Mouse (Mus musculus): ENCODE results near the gene Egln1.

Egln1 gene

DNA sequence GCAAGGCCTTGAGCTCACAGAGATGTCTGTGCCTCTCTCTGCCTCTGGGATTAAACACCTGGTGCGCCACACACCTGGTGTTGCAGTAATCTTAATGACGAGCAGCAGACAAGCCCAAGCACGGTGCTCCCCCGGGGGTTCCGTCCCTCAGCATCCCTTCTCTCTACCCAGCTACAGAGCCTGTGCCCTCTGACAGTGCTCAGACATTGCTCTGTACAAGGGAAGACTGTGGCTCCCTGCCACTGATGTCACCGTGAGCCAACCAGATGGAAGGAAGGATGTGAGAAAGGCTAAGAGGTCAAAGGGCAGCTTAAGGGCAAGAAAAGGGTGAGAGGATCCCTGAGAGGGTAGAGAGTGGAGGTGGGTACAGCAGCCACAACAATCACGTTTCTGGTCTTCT is 4.7 kb downstream of the Egln1 start:
- DNase-seq: no peak

DNA sequence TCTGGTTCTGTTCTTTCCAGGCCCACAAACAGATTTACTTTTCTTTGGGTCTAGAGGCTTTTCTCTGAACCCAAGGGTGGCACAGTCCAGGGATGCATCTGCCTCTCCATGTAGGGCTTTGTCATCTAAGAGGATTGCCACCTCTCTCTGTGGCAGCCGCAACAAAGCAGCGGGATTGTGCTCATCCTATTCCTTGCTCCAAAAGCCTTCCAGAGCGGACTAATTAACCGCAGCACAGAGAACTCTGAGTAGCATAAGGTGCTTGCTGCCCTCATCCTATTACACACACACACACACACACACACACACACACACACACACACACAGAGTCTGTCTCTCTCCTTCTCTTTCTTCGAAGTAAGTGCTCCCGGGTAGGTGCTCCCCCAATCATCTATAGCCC is 5.3 kb downstream of the Egln1 start:
- no peak for DNase-seq

DNA sequence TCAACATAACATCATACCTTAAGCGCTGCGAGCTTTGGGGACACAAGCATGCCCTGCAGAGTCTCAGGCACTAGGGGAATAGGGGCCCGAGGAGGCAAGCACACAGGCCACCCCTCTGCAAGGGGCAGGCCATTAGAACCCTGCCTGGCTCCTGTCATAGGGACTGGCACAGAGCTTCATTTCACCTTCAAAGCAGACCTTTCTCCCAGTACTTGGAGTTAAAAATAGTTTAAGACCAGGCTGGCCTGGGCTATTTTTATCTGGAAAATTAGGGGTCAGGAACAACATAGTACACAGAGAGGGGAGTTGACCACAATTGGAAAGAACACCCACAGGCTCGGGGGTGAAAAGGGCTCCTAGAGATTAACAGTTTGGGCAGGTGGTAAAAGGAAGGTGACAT is 11.8 kb downstream of the Egln1 start:
- DNase-seq: no peak

DNA sequence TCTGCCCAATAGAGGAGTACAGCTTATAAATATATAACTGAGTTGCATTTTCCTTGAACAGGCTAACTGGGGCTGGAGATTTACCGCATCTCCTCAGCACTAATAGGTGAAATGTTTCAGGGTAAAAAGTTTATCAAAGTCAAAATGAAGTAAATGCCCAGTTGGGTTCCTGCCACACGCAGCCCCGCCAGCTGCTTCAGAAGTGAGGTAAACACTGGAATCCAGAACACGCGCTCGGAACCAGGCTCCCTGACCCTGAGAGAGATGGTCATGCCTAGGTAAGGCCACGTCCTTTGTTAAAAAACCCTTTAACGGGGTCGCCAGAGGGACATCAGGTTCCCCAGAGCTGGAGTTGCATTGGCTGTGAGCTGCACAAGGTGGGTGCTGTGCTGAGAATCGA is 12.4 kb downstream of the Egln1 start:
- DNase-seq: no peak

DNA sequence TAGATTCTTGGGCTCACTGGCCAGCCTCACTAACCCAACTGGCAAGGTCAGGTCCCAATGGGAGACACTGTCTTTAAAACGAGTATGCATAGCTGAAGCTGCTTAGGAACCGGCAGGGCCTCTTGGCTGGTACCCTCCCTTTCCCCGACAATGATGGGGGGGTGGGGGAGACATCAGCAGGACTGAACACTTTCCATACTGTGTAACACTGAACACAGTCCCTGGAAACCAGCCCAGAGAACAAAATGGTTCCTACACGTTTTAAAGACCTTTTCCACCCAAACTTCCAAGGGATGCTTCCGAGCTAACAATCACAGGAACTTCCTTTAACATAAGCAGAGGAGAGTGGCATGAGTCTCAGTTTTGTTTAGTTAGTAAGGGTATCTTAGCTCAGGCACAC is 14.0 kb downstream of the Egln1 start:
- DNase-seq: no peak

DNA sequence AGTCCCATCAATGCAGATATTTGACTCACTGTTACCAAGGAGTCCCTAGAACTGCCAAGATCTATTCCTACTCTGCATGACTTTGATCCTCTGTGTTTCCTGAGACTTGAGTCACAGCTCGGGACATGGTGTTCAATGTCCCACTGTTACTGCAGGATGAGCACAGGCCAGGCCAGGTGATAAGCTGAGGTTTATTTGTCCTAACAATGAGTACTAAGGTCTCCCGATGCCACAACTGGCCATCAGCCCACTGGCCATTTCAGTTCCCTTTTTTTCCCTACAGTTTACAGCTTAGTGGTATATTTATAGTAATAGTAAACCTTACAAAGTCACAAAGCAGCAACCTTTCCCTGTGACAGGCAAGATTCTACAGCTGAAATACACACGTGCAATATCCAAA is 16.7 kb downstream of the Egln1 start:
- DNase-seq: no peak

DNA sequence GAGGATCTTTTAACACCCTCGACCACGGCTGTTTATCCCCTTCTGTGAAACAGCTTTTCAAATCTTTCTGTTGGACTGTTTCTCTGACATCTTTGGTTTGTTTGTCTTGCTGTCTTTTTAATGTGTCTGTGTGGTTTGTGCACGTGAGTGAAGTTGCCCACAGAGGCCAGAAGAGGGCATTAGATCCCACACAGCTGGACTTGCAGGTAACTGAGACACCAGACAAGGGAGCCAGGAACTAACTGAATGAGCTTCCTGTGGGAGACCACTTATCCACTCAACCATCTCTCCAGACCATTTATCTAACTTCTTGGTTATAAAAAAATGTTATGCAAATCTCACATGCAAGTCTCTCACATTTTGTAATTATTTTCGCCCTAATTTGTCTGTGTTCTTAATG is 18.5 kb downstream of the Egln1 start:
- no peak for DNase-seq

DNA sequence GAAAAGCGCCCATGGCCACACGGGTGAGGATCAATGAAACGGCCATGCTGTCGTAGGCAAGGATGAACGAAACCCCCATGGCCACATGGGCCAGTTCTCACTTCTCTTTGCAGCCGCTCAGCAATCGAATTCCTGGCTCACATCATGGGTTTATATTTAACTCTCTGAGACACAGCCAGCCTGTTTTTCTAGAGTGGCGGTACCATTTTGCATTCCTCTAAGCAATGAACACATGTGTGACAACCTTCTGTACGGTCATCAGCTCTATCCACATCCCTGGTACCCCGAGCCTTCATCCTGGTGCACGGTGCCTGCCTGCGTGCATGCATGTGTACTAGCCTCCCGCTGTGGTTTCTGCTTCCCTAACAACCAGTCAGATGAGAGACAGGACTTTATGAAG is 19.0 kb downstream of the Egln1 start:
- DNase-seq: no peak

DNA sequence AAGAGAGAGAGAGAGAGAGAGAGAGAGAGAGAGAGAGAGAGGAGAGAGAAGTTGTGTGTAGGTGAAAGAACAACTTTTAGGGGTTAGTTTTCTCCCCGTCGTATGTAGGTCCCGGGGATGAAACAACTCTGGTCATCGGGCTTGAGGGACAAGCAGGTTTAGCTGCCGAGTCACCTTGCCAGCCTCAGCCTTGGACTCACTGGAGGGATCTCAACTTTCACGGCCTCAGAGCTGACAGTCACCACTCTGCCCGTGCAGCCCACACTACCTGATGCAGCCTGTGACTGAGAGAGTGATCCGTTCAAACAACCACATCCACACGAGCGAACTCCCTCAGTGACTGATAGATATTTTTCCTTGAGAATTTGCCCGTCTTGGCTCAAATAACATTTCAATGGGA is 20.1 kb downstream of the Egln1 start:
- no peak for DNase-seq

DNA sequence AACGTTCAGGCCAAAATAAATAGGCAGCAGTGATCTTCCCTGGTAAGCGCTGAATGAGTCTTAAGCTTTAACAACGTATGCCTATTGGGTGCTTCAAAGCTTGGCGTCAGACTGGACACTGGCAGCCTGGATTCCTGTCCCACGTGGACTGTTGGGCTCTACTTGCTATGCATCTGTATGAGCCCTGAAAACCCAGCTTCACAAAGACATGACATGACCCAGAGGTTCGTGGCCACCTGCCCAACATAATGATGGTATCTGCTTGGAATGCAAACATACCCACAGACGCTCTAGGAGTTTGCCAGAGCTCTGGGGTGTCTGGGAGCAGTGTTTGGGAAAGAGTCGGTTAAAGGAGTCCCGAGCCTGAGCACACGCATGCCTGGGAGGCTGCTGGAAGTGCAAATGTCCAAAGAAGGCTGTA is 22.8 kb downstream of the Egln1 start:
- DNase-seq: no peak

DNA sequence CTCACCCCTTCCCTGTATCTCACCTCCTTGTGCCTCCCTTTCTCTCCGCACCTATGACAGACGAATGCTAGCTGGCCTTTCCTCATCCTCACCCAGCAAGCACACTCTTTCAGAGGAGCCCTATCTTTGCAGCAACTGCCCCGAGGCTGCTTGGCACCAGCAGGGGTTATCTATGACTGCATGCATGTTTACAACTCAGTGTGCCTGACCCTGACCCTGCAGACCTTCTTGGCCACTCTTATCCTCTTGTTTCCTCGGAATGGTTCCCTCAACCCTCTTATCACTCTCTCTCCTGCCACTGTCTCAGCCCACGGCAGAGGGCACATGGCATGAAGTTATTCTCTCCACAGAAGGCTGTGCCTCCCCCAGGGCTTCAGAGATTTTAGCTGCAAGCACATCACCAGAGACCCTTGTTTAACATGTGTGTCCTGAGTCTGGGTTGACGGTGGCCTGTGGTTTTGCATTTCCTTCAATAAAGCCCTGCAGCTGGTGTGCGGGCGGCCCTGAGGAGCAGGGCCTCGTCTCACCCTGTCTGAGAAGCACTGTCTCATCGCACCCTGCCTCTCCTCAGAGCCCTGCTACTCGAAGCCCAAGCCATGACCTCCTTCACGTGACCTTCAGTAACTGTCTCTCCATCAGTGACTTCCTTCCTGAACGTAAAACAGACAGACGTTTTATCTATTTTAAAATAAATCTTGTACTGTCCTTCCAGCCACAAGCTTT is 23.4 kb downstream of the Egln1 start:
- peak; percentile 47 for DNase-seq

DNA sequence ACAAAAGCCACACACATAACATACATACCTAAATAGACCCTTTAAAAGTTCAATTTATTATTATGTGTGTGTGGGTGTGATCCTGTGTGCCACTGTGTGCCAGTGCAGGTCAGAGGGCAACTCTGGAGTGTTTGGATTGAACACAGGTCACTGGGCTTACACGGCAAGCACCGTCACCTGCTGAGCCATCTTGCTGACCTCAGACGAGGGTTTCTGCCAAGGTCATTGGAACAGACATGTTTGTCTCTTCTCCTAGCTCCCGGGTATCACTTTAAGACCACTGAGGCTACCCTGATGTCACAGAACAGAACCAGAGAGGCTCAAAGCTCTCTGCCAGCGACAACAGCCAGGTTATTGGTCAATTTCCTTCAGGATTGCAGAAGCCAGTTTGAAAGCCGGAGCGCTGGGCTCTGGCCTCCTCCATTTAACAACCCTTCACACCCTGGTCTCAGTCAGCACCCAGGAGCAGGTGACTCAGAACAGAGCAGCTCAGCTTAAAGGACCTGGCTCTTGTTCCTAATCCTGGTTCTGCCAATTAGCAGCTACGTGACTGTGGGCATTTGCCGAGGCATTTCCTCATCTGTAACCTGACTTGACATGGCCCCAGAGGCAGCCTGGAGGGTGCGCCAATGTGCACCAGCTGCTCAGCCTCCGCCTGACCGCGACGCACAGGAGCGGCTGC is 25.0 kb downstream of the Egln1 start:
- DNase-seq: no peak

DNA sequence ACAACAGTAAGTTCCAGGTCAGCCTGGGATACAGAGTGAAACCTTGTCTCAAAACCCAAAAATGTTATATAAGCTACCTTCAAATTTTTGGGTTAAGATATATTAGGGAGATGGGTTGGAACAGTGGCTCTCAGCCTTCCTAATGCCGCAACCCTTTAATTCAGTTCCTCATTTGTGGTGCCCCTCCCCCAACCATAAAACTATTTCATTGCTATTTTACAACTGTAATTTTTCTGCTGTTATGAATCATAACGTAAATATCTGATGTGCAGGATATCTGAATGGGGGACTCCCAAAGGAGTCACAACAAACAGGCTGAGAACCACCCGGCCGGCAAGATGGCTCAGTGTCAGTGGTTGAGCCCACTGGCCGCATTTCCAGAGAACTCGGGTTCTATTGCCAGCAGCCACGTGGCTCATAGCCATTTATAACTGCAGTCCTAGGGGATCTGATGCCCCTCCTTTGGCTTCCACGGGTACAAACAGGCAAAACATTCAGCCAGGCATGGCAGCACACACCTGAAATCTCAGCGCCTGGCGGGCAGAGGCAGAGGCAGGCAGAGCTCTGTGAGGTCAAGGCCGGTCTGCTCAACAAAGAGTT is 26.5 kb downstream of the Egln1 start:
- DNase-seq: no peak

DNA sequence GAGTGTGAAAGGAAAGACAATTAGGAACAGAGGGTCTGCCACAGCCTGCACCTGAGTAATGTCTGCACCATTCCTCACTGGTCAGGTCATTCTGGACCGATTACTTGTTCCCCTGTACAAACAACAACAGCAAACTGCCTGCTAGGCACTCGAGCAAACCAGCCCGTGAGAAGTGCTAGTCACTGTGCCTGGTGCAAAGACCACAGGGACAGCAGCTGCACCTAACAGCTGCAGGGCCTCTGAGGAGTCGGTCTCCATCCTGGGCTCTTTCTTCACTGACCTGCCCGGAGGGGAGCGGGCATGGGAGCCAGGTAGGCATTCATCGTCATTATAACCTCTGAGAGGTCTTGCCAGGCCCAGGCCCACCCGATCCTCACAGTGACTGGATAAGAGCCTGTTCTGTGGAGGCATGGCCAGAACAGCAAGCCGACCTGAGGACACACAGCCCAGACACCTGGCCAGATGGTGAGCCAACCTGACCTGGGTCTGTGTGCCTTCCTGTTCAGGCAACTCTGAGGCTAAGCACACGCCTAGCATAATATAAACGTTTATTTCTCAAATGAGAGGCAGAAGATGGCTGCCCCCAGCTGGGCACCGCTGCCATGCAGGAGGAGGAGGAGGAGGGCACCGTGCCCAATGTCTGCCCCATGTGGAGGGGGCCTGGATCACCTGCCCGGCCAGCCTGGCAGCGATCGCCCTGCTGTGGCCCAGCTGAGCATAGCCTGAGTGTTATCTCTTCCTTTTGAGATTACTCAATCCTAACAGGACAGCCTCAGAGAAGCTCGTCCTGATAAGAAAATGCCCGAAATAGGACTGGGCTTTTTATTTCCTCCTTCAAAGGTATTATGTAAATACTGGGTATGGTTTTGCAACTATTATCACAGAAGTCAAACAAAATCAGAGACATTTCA is 27.5 kb downstream of the Egln1 start:
- DNase-seq: no peak

DNA sequence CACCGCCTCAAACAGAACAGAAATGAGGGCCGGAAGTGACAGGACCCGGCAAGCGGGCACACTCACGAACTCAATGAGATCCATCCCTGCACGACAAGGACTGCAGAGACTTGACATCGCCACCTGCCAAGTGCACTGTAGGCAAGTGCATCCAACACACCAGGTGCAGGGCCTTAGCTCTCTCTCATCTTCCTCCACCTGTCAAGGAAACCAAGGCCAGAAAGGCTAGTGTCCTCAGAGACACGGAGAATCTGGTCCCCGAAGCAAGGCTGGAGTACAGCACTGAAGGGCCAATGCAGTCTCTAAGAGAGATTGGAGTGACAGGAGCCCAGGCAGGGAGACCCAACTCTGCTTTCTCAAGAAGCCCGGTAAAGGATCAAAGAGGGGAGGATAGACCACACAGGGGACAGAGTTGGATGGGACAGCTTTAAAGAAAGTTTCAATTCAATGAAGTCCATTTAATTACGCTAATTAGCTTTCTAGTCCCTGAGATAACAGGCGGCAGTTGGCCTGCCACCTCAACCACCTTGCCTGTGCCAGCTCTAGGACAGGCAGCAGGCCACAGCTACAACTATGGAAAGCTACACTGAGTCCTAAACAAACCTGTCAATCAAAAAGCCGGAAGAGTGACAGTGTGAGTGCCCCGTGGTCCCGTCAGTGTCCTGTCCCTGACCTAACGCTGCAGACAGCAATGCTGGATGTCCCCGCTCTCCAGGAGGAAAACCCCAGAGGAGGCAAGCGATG is 31.2 kb downstream of the Egln1 start:
- no peak for DNase-seq

DNA sequence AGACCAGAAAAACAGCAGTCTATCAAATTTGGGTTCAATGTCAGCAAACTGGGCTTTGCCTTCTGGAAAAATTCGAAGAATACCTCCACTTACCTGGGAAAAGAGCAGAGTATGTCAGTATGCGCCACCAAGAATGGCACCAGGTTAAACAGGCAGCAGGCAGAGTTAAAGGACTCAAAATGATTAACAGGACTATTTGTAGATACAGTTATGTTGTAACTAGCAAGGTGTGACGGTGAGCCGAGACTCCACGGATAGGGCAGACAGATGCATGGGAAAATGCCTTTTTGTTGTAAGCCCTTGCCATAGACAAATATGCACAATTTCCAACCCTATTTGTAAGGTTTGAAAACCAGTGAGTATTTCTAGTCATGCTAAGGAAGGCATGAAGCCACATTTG is 35.1 kb downstream of the Egln1 start:
- DNase-seq: no peak

DNA sequence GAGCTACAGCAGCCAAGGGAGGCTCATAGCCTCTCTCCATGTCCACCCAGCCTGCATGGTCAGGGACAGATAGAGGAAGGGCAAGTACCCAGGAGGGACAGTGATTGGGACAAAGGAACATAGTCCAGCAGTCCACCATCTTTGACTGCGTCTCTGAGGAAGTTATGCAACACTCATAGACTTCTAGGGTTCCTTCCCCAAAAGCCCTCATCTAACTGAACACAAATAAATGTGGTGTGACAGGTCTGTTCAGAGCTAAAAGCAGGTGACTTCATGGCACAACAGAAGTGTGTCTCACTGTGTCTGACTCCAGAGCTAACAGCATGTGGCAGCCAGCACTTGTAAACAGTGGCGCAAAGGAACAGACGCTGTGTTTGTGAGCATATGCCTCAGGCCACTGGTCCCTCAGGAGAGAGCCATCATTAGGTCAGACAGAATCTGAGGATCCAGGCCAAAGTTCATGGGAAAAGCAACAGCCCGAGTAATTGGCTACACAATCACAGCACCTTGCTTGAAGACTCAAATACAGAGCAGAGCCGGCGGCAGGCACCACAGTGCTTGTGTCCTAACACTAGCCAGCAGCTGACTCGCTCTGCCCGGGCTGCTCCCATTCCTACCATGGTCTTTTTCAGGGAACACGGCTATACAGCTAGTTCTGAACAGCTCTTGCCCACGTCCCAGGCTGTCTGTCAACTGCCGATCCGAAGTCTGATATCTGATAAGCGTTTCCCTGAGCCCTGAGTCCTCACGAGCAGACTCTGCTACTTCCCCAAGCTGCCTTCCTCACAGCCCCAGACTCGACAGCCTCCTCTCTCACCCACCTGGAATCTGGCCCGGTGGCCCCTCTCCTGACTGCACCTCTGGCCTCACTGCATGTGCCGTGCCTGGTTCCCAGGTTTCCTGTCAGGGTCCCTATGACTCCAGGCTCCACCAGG is 36.9 kb downstream of the Egln1 start:
- DNase-seq: no peak

DNA sequence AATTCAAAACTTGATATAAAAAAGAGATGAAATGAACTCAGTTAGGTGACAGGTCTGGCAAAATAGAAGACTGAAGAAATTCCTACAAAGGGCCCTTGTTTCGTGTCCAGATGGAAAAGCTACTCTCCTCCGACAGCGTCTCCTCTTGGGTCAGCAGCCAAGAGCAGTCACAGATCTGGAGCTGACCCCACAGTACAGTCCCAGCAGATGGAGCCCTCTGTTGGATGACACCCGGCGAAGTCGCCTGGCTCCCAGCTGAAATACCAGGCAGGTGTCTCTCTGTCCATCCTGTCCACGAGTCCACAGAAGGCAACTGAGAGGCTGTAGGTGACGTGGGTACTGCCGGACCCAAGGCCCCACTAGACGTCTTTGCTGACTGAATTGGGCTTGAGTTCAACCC is 38.8 kb downstream of the Egln1 start:
- DNase-seq: no peak

DNA sequence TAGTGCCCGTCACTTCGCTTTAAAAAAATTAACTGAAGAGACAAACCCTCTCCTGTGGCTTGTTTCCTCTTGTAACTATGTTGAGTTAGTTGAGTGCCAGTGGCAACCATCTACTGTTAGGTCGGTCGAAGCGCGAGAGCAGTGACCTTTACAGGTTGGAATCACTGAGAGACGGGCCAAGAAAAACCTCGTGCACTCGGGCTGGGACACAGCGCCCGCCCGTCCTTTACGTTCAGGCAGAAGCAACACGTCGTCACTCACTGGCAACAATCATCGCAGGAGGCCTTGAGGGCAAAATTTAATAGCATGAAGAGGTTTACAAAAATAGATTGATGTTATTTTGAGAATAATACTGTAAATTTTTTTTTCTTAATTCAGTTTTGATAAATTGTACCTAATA is 39.2 kb downstream of the Egln1 start:
- no peak for DNase-seq

DNA sequence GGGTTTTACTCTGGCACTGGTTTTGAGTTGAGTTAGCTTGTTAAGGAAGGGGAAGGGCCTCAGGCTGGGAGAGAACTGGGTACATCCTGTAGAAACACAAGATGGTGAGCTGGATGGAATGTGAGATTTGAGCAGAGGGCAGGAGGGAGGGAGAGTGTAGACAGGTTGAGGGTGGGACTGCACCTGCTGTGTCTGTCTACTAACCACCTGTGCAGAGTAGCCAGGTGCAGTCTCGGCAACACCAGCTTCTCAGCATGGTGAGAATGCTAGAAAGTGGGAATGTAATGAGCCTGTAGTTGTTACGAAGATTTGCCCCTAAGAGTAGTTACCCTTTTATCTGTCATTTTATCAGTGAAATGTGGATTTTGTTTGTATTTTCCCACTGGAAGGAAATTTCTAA is 43.6 kb downstream of the Egln1 start:
- DNase-seq: no peak

DNA sequence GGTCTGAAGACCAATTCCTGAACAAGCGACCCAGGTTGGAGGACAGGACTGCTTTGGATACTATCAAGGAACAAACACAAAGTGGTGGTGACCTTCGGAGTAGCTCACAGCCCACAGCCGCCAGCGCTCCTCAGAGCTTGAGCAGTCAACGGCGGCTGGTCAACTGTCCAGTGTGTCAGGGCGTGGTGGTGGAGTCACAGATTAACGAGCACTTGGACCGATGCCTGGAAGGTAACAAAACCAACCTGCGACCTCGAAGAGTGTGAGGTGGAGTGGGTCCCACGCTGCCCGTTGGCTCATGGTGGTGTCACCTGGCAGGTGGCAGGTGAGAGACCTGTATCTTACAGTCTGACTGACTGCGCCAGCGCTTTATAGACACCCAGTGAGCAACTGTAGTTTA is 45.9 kb downstream of the Egln1 start:
- no peak for DNase-seq

All from thymus, postnatal 4 days (tissue).